Mouse (Mus musculus): Measurements from ENCODE around the gene Prpsap1.
"Not testable (repeated sequence)": the region's sequence is repeated elsewhere in the genome, so short reads cannot be mapped to it uniquely, and the experiment has no call there.

DNA sequence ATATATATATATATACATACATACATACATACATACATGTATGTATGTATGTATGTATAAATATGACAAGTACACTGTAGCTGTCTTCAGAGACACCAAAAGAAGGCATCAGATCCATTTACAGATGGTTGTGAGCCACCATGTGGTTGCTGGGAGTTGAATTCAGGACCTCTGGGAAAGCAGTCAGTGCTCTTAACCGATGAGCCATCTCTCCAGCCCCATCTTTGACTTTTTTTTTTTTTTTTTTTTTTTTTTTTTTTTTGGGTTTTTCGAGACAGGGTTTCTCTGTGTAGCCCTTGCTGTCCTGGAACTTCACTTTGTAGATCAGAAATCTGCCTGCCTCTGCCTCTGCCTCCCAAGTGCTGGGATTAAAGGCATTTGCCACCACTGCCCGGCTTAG lies 25.7 kb downstream of the Prpsap1 start:
- not testable (repeated sequence) for TF ChIP-seq POLR2A (IDR thresholded peaks at IDR 0.05; ENCODE audit: low read depth, low read length); CTCF (IDR thresholded peaks at IDR 0.05; ENCODE audit: borderline replicate concordance, insufficient read depth, low read length)

Measured in embryonic fibroblast, embryonic 13.5 days (primary cell).